Mouse (Mus musculus) spleen, adult 2 months (tissue): ENCODE results near the gene Mapk3. TPM values are rescaled to one million over a fixed set of nuclear protein-coding genes. Genes with fewer than 3 reads are reported as not detected.
"Not testable (repeated sequence)": the region's sequence is repeated elsewhere in the genome, so short reads cannot be mapped to it uniquely, and the experiment has no call there.

Source experiments
- DNase-seq, 2 experiments: peaks; one replicate each; pipeline versions ENCODE4 v3.0.0 to v3.0.0-alpha.2; 2012 to 2021; ENCODE audit warnings: low spot score in 2 of 2, low read depth in 1 of 2
- H3K27ac ChIP-seq: fragments of 200-500 bp; 2 replicates; pipeline ENCODE4 v1.5.1; 2012; ENCODE audit warnings: low read length, inconsistent platforms; ENCODE audit not compliant: insufficient read depth
- H3K27me3 ChIP-seq: fragments of 200-500 bp; 2 replicates; pipeline ENCODE4 v1.6.1; 2012; ENCODE audit warnings: mild to moderate bottlenecking, moderate library complexity, low read length, inconsistent platforms; ENCODE audit not compliant: control insufficient read depth, insufficient read depth
- H3K36me3 ChIP-seq: fragments of 200-500 bp; 2 replicates; pipeline ENCODE4 v1.6.1; 2012; ENCODE audit warnings: mild to moderate bottlenecking, low read length, inconsistent platforms; ENCODE audit not compliant: control insufficient read depth, insufficient read depth
- H3K4me1 ChIP-seq: fragments of 200-500 bp; 2 replicates; pipeline ENCODE4 v1.6.1; 2011; ENCODE audit warnings: inconsistent platforms; ENCODE audit not compliant: control insufficient read depth, insufficient read depth, insufficient read length
- H3K4me3 ChIP-seq: fragments of 200-500 bp; 2 replicates; pipeline ENCODE4 v1.5.1; 2011; ENCODE audit warnings: mild to moderate bottlenecking, inconsistent platforms; ENCODE audit not compliant: insufficient read depth, insufficient read length; ENCODE audit errors: extremely low read depth
- CTCF ChIP-seq: fragments of 200-500 bp; IDR thresholded peaks from 2 replicates; pipeline ENCODE4 v1.5.1; 2011; ENCODE audit warnings: mild to moderate bottlenecking, inconsistent platforms; ENCODE audit not compliant: insufficient read depth, insufficient read length, insufficient replicate concordance; ENCODE audit errors: extremely low read depth
- POLR2A ChIP-seq: fragments of 200-500 bp; IDR thresholded peaks from 2 replicates; pipeline ENCODE4 v1.6.1; 2011; ENCODE audit warnings: low read depth, low read length, inconsistent platforms
- WGBS: fragments of 180-500 bp; shearing (Covaris S2); methylation state at CpG from one replicate; pipeline ENCODE4 v1.1.7; 2018; 5-methylcytosine and 5-hydroxymethylcytosine counted together
- polyA plus RNA-seq: library from polyadenylated mRNA; depleted of rRNA; stranded (reverse); fragments of >200 nt; gene quantifications from 2 replicates; pipeline ENCODE4 v1.2.3, GENCODE M21; 2012

Mapk3 gene
- polyA plus RNA-seq, 1 experiment: 108 TPM

DNA sequence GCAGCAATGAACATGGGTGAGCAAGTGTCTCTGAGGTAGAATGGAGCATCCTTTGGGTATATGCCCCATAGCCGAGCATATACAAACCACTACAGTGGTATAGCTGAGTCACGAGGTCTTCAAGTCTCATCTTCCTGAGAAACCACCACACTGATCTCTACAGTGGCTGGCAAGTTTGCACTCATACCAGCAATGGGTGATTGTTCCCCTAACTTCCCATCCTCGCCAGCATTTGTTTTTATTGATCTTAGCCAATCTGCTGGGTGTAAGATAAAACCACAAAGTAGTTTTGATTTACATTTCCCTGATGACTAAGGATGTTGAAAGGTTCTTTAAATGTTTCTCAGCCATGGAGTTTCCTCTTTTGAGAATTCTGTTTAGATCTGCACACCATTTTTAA is 34.3 kb upstream of the Mapk3 start:
- TF ChIP-seq POLR2A (no peak), CTCF (no peak)
- no peak overlapping the region for H3K27ac ChIP-seq
- H3K4me3 ChIP-seq: no peak overlapping the region
- no peak for DNase-seq
- peaks cover 4% of the 10 kb centered on the region; the same call in 1 of the 2 replicates for H3K4me1 ChIP-seq
- 28% methylated on average over 3 of the region's 3 CpGs for WGBS
- no peaks in the 10 kb centered on the region for H3K36me3 ChIP-seq
- no peaks in the 10 kb centered on the region for H3K27me3 ChIP-seq

GRCm38 (mm10) chr7:126725667-126726066 is 33.7 kb upstream of the Mapk3 start:
- no peaks in the 10 kb centered on the region for H3K36me3 ChIP-seq
- no peak for DNase-seq
- TF ChIP-seq CTCF (no peak), POLR2A (no peak)
- no peaks in the 10 kb centered on the region for H3K27me3 ChIP-seq
- WGBS: 33% methylated on average over 5 of the region's 5 CpGs
- no peak overlapping the region for H3K4me3 ChIP-seq
- peaks cover 4% of the 10 kb centered on the region; the same call in 1 of the 2 replicates for H3K4me1 ChIP-seq
- H3K27ac ChIP-seq: no peak overlapping the region

DNA sequence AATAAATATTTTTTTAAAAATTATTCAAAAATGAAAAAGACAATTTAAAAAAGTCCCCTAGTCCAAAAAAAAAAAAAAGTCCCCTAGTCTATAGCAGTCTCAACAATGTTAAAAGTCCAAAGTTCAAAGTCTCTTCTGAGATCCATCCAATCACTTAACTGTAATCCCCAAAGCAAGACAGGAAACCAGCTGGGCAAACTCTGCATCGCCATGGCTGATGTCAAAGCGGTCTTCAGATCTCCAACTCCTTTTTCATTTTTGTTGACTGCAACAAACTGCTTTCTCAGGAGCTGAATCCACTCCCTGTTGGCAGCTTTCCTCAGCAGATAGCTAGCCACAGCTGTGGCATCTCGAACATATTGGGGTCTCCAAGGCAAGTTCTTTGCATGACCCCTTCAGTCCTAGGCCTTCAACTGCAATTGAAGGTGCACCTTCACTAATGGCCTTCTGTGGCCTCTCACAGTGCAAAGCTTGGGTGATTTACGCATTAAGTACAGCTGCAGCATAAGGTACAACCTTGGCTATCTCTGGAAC is 29.1 kb upstream of the Mapk3 start:
- 69% methylated on average over 4 of the region's 4 CpGs for whole genome bisulfite sequencing
- not testable (repeated sequence) for H3K4me1 ChIP-seq, DNase-seq, H3K4me3 ChIP-seq, H3K27me3 ChIP-seq, H3K36me3 ChIP-seq, H3K27ac ChIP-seq

DNA sequence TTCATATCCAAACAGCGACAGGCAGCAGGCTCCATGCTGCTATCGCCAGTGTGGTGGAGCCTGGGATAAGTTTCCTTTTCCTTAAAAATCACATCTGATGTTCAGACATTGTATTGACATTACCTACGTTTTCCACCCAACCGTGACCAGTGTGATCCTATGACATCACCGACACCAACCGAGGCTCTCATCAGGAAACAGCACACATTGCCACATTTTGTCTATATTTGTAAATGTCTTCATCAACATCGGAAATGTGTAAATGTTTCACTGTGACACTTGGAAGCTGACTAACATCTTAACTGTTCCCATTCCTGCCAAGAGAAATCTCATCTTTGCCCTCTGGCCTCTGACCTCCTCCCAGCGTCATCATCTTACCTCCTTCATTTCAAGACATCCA is 23.3 kb upstream of the Mapk3 start:
- H3K4me1 ChIP-seq: no peaks in the 10 kb centered on the region
- no peaks in the 10 kb centered on the region for H3K27me3 ChIP-seq
- no peak overlapping the region for H3K4me3 ChIP-seq
- no peaks in the 10 kb centered on the region for H3K36me3 ChIP-seq
- DNase-seq: no peak
- no peak overlapping the region for H3K27ac ChIP-seq
- TF ChIP-seq CTCF (no peak), POLR2A (no peak)
- 81% methylated on average over 8 of the region's 8 CpGs for WGBS

- no peak overlapping the region for H3K27ac ChIP-seq
- 88% methylated on average over 17 of the region's 17 CpGs for WGBS
- no peaks in the 10 kb centered on the region for H3K27me3 ChIP-seq
- no peaks in the 10 kb centered on the region for H3K36me3 ChIP-seq
- no peak for DNase-seq
- no peak overlapping the region for H3K4me3 ChIP-seq
- no peaks in the 10 kb centered on the region for H3K4me1 ChIP-seq
- no peak for TF ChIP-seq CTCF
- no peak for TF ChIP-seq POLR2A
Observed at GRCm38 (mm10) chr7:126739551-126739950, 19.9 kb upstream of the Mapk3 start.

DNA sequence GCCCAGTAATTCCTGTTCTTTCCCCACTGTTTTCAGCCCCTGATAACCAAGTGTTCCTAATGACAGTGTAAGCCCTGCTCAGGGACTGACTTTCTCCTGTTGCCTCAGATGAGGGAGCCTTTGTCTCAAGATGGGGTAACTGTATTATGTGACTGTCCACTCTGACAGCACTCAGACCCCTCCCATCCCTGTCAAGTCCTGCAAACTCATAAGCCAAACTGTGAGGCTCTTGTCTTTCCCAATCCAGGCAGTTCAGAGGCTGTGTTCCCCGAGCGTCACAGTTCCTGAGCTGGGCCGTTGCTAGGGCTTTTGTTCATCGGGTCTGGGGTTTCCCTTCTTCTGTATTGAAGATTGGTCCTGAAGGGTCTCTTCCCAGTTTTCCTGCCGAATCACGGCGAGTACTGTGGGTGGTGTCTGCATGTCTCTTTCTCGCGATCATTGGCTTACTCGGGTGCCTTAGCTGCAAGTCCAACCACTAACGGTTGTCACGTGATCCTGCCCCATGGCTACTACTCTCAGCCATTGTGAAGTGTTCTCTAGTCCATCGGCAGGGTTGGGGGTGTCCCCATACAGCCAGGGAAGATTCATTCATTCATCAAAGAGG is 19.2 kb upstream of the Mapk3 start:
- H3K4me1 ChIP-seq: no peaks in the 10 kb centered on the region
- no peak overlapping the region for H3K4me3 ChIP-seq
- H3K27me3 ChIP-seq: no peaks in the 10 kb centered on the region
- WGBS: 93% methylated on average over 13 of the region's 13 CpGs
- no peaks in the 10 kb centered on the region for H3K36me3 ChIP-seq
- no peak overlapping the region for H3K27ac ChIP-seq
- TF ChIP-seq CTCF (no peak), POLR2A (no peak)
- DNase-seq: no peak

DNA sequence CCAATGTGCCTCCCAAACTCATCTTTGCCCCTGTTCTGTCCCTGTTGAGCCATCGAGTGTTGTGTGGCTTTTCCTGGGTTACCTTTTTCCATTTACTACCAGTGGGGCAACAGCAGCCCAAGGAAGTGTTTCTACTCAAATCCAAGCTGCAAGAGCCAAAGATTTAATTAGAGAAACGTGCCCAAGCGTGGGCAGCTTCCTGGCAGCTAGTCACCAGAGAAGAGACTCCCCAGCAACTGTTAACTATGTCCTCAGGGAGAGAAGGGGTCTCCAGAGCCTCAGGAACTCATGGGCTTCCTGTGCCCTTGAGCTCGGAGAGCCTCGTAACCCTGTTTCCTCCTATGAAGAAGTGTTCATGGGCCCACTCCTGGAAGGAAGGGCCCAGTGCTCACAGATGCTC is 18.4 kb upstream of the Mapk3 start:
- no peaks in the 10 kb centered on the region for H3K27me3 ChIP-seq
- no peaks in the 10 kb centered on the region for H3K36me3 ChIP-seq
- no peak overlapping the region for H3K27ac ChIP-seq
- TF ChIP-seq POLR2A (no peak), CTCF (no peak)
- H3K4me1 ChIP-seq: peaks cover 2% of the 10 kb centered on the region; the same call in 1 of the 2 replicates
- no peak for DNase-seq
- WGBS: 56% methylated on average over 5 of the region's 5 CpGs
- H3K4me3 ChIP-seq: no peak overlapping the region
